Mouse (Mus musculus): ENCODE measurements around the gene Krt71. TPM values are rescaled to one million over a fixed set of nuclear protein-coding genes. Genes with fewer than 3 reads are reported as not detected.
"Not testable (repeated sequence)": the region's sequence is repeated elsewhere in the genome, so short reads cannot be mapped to it uniquely, and the experiment has no call there.

The Krt71 gene
- polyA plus RNA-seq, 1 experiment from 2014 or later: 1.7 TPM

- WGBS: 56% methylated on average over 3 of the region's 3 CpGs
- Histone ChIP-seq H3K4me2 (ENCODE audit: low read length) (no peak overlapping the region), H3K27me3 (replicated peaks; ENCODE audit: control insufficient read depth, insufficient read depth, low read length) (no peaks in the 10 kb centered on the region), H3K9me3 (ENCODE audit: control insufficient read depth, low read length) (no peaks in the 10 kb centered on the region), H3K9ac (ENCODE audit: low read depth, low read length) (no peak overlapping the region), H3K4me1 (ENCODE audit: control insufficient read depth, insufficient read depth, low read depth, low read length) (no peaks in the 10 kb centered on the region), H3K27ac (ENCODE audit: low read depth, low read length) (no peak overlapping the region), H3K36me3 (ENCODE audit: control insufficient read depth, insufficient read depth, low read length) (no peaks in the 10 kb centered on the region), H3K4me3 (ENCODE audit: low read length) (no peak overlapping the region)
- ATAC-seq: no peak
Measured at GRCm38 (mm10) chr15:101699192-101699591, 43.7 kb downstream of the Krt71 start.

GRCm38 (mm10) chr15:101697326-101698188 is 45.4 kb downstream of the Krt71 start:
- Histone ChIP-seq H3K4me1 (ENCODE audit: control insufficient read depth, insufficient read depth, low read depth, low read length) (no peaks in the 10 kb centered on the region), H3K9me3 (ENCODE audit: control insufficient read depth, low read length) (no peaks in the 10 kb centered on the region), H3K27ac (ENCODE audit: low read depth, low read length) (no peak overlapping the region), H3K4me3 (ENCODE audit: low read length) (no peak overlapping the region), H3K27me3 (replicated peaks; ENCODE audit: control insufficient read depth, insufficient read depth, low read length) (no peaks in the 10 kb centered on the region), H3K4me2 (ENCODE audit: low read length) (no peak overlapping the region), H3K9ac (ENCODE audit: low read depth, low read length) (no peak overlapping the region), H3K36me3 (ENCODE audit: control insufficient read depth, insufficient read depth, low read length) (no peaks in the 10 kb centered on the region)
- ATAC-seq: no peak
- 75% methylated on average over 8 of the region's 8 CpGs for WGBS

GRCm38 (mm10) chr15:101694207-101694606 is 48.7 kb downstream of the Krt71 start, which contains the start of gene Krt6a:
Krt6a (minus strand) TSS chr15:101694307.
- H3K9ac ChIP-seq (ENCODE audit: low read depth, low read length): no peak within 1 kb of the TSS
- no peaks in the 10 kb centered on the region for H3K4me1 ChIP-seq (ENCODE audit: control insufficient read depth, insufficient read depth, low read depth, low read length)
- ATAC-seq: no peak
- no peak within 1 kb of the TSS for H3K4me2 ChIP-seq (ENCODE audit: low read length)
- 85% methylated on average over 5 of the region's 5 CpGs for WGBS
- H3K27me3 ChIP-seq (replicated peaks; ENCODE audit: control insufficient read depth, insufficient read depth, low read length): no peaks in the 10 kb centered on the region
- H3K36me3 ChIP-seq (ENCODE audit: control insufficient read depth, insufficient read depth, low read length): no peaks in the 10 kb centered on the region
- H3K27ac ChIP-seq (ENCODE audit: low read depth, low read length): no peak within 1 kb of the TSS
- no peak within 1 kb of the TSS for H3K4me3 ChIP-seq (ENCODE audit: low read length)
- no peaks in the 10 kb centered on the region for H3K9me3 ChIP-seq (ENCODE audit: control insufficient read depth, low read length)

GRCm38 (mm10) chr15:101690460-101690859 is 52.4 kb downstream of the Krt71 start:
- H3K36me3 ChIP-seq (ENCODE audit: control insufficient read depth, insufficient read depth, low read length); H3K4me3 ChIP-seq (ENCODE audit: low read length); H3K9me3 ChIP-seq (ENCODE audit: control insufficient read depth, low read length); H3K4me1 ChIP-seq (ENCODE audit: control insufficient read depth, insufficient read depth, low read depth, low read length); H3K27ac ChIP-seq (ENCODE audit: low read depth, low read length); ATAC-seq; H3K27me3 ChIP-seq (replicated peaks; ENCODE audit: control insufficient read depth, insufficient read depth, low read length); H3K9ac ChIP-seq (ENCODE audit: low read depth, low read length); H3K4me2 ChIP-seq (ENCODE audit: low read length): not testable (repeated sequence)
- 93% methylated on average over 5 of the region's 5 CpGs for WGBS

GRCm38 (mm10) chr15:101688161-101688560 is 54.7 kb downstream of the Krt71 start:
- no peak for ATAC-seq
- WGBS: 82% methylated on average over 2 of the region's 2 CpGs
- no peaks in the 10 kb centered on the region for H3K27me3 ChIP-seq (replicated peaks; ENCODE audit: control insufficient read depth, insufficient read depth, low read length)

More at GRCm38 (mm10) chr15:101688161-101688560, 54.7 kb downstream of the Krt71 start:
- Histone ChIP-seq H3K36me3 (ENCODE audit: control insufficient read depth, insufficient read depth, low read length) (no peaks in the 10 kb centered on the region), H3K9ac (ENCODE audit: low read depth, low read length) (no peak overlapping the region), H3K4me3 (ENCODE audit: low read length) (no peak overlapping the region), H3K27ac (ENCODE audit: low read depth, low read length) (no peak overlapping the region), H3K4me2 (ENCODE audit: low read length) (no peak overlapping the region), H3K9me3 (ENCODE audit: control insufficient read depth, low read length) (no peaks in the 10 kb centered on the region), H3K4me1 (ENCODE audit: control insufficient read depth, insufficient read depth, low read depth, low read length) (no peaks in the 10 kb centered on the region)

Small RNAs within 50 kb of the gene (microRNA-seq; reads per million reads assigned to microRNA genes)
- gene Gm44323: not detected
- gene Gm44342: not detected

Other genes starting within 250 kb of the Krt71 start
- gene Gm49425, start 225.8 kb downstream of the Krt71 start, polyA plus RNA-seq (2015; fragmentation: Nextera tagmentation; extraction: Ambion mirVana): not detected in 2 replicates
- not detected in 2 replicates for gene Krt84, start 210.3 kb downstream of the Krt71 start, polyA plus RNA-seq (2015; fragmentation: Nextera tagmentation; extraction: Ambion mirVana)
- not detected in 2 replicates for gene Krt82, start 192.4 kb downstream of the Krt71 start, polyA plus RNA-seq (2015; fragmentation: Nextera tagmentation; extraction: Ambion mirVana)
- gene Krt90, start 180.2 kb downstream of the Krt71 start, polyA plus RNA-seq (2015; fragmentation: Nextera tagmentation; extraction: Ambion mirVana): 0.11 and 0.29 TPM in 2 replicates
- gene Krt75, start 169.2 kb downstream of the Krt71 start, polyA plus RNA-seq (2015; fragmentation: Nextera tagmentation; extraction: Ambion mirVana): 0.20 and 0.24 TPM in 2 replicates
- gene Gm5414, start 114.9 kb downstream of the Krt71 start, polyA plus RNA-seq (2015; fragmentation: Nextera tagmentation; extraction: Ambion mirVana): not detected in 2 replicates
- not detected in 2 replicates for gene Gm5478, start 95.7 kb downstream of the Krt71 start, polyA plus RNA-seq (2015; fragmentation: Nextera tagmentation; extraction: Ambion mirVana)
- not detected in 2 replicates for gene Krt6b, start 62.8 kb downstream of the Krt71 start, polyA plus RNA-seq (2015; fragmentation: Nextera tagmentation; extraction: Ambion mirVana)
- gene Krt6a, start 48.8 kb downstream of the Krt71 start, polyA plus RNA-seq (2015; fragmentation: Nextera tagmentation; extraction: Ambion mirVana): 0.17 and 0.18 TPM in 2 replicates
- gene Krt5, start 30.2 kb downstream of the Krt71 start, polyA plus RNA-seq (2015; fragmentation: Nextera tagmentation; extraction: Ambion mirVana): 0.15 and 0.22 TPM in 2 replicates
- gene Krt72, start 43.4 kb upstream of the Krt71 start, polyA plus RNA-seq (2015; fragmentation: Nextera tagmentation; extraction: Ambion mirVana): 0.24 and 0.38 TPM in 2 replicates
- 1.9 and 2.0 TPM in 2 replicates for gene Krt73, start 59.2 kb upstream of the Krt71 start, polyA plus RNA-seq (2015; fragmentation: Nextera tagmentation; extraction: Ambion mirVana)
- 0.20 TPM in 1 of 2 replicates, not detected in the other for gene Krt2, start 75.1 kb upstream of the Krt71 start, polyA plus RNA-seq (2015; fragmentation: Nextera tagmentation; extraction: Ambion mirVana)
- gene Krt1, start 107.7 kb upstream of the Krt71 start, polyA plus RNA-seq (2015; fragmentation: Nextera tagmentation; extraction: Ambion mirVana): 15.6 and 16.9 TPM in 2 replicates
- 0.53 and 0.56 TPM in 2 replicates for gene Krt77, start 126.6 kb upstream of the Krt71 start, polyA plus RNA-seq (2015; fragmentation: Nextera tagmentation; extraction: Ambion mirVana)
- not detected in 2 replicates for gene Krt76, start 149.8 kb upstream of the Krt71 start, polyA plus RNA-seq (2015; fragmentation: Nextera tagmentation; extraction: Ambion mirVana)
- 0.09 TPM in 1 of 2 replicates, not detected in the other for gene Krt4, start 181.6 kb upstream of the Krt71 start, polyA plus RNA-seq (2015; fragmentation: Nextera tagmentation; extraction: Ambion mirVana)
- 0.65 and 0.83 TPM in 2 replicates for gene Krt79, start 197.2 kb upstream of the Krt71 start, polyA plus RNA-seq (2015; fragmentation: Nextera tagmentation; extraction: Ambion mirVana)
- gene Krt78, start 211.2 kb upstream of the Krt71 start, polyA plus RNA-seq (2015; fragmentation: Nextera tagmentation; extraction: Ambion mirVana): 0.08 TPM in 1 of 2 replicates, not detected in the other